Mouse (Mus musculus): ENCODE measurements around the gene Dusp21.
A peak's percentile ranks its signal among the peaks of the same experiment; 100 is the strongest.

- TF ChIP-seq CTCF (IDR thresholded peaks at IDR 0.05; ENCODE audit: low read depth, low read length) (no peak), GATA1 (IDR thresholded peaks at IDR 0.05; ENCODE audit: borderline replicate concordance, low read length) (no peak), TAL1 (conservative IDR thresholded peaks at IDR 0.05; ENCODE audit: low read depth, low read length) (0 out of 2 replicates have a peak, but pooled peaks have one; percentile 11), POLR2AphosphoS5 (IDR thresholded peaks at IDR 0.05; ENCODE audit: insufficient replicate concordance, low read depth, low read length) (no peak)
Measured at GRCm38 (mm10) chrX:18163917-18164624, 18.4 kb downstream of the Dusp21 start.

Measured in G1E (cell line).